Mouse (Mus musculus) embryo, embryonic 9.5 days (tissue): ENCODE data around the gene Clasp1.

Experiments used
- DNase-seq: peaks from one replicate; pipeline ENCODE4 v3.0.0-alpha.2; 2017; ENCODE audit errors: extremely low spot score

Clasp1 gene

GRCm38 (mm10) chr1:118498311-118498710 lies 109.5 kb downstream of the Clasp1 start:
- DNase-seq: peak; percentile 70

DNA sequence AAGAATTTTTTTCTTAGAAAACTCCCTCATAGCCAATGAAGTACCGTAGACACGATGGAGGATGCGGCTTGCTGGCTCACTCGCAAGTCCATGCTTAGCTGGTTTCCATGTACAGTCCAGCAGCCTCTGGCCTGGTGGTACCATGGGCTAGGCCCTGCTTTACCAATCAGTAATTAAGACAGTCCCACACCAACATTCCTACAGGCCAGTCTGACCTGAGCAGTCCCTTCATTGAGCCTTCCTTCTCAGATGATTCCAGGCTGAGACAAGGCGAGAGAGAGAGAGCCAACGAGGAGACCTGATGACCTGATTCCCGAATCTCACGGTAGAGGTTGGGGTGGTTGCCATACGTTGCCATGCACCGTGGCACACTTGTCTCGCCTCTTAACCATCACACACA lies 111.7 kb downstream of the Clasp1 start:
- DNase-seq: no peak

DNA sequence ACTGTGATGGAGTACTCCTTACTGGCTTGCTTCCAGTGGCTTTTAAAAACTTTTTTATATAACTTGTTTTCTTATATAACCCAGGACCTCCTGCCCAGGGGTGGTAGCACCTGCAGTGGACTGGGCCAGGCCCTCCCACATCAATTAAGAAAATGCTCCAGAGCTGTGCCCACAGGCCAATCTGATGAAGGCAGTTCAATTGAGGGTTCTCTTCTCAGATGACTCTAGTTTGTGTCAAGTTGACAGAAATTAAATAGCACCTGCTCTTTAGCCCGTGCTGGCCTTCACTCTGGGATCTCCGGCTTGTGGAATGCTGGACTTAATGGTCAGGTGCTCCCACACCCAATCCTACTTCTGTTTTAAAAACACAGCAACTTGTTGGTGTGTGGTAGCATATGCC lies 112.8 kb downstream of the Clasp1 start:
- DNase-seq: no peak

- no peak for DNase-seq
Observed at GRCm38 (mm10) chr1:118505746-118506145, 116.9 kb downstream of the Clasp1 start.

DNA sequence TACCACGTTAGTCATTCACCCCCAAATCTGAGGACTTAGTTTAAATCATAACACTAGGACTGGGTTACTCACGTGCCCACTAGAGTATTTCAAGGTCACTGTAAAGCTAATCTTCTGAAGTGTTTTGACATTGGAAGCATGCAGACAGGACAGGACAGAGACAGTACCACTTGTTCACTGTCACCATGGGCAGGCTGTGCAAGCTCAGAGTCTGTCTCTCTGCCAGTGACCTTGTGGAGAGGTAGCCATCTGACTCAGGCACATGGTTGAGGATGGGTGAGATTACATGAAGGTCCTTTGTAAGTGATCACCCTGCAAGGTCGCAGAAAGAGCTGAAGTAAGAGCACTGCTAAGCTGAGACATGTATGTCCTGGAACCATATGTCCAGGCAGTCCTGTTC lies 122.1 kb downstream of the Clasp1 start:
- DNase-seq: no peak

- DNase-seq: no peak
Observed at GRCm38 (mm10) chr1:118511738-118512530, 123.1 kb downstream of the Clasp1 start.

DNA sequence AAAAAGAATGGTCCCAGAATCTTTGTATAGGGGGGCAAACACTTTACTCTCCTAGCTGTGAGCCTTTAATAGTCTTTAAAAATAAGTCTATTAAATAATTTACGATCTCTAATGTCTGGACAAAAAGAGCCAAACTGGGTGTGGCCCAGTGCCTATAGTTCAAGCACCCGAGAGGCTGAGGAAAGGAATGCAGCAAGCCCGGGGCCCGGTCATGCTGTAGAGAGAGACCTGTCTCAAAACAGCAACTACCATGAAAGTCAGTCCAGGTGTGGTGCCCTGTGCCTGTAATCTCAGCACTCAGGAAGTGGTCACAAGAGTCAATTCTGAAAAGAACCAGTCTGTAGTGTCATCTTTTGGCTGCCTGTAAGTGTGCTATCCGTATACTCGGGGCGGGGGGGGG lies 127.4 kb downstream of the Clasp1 start:
- no peak for DNase-seq

DNA sequence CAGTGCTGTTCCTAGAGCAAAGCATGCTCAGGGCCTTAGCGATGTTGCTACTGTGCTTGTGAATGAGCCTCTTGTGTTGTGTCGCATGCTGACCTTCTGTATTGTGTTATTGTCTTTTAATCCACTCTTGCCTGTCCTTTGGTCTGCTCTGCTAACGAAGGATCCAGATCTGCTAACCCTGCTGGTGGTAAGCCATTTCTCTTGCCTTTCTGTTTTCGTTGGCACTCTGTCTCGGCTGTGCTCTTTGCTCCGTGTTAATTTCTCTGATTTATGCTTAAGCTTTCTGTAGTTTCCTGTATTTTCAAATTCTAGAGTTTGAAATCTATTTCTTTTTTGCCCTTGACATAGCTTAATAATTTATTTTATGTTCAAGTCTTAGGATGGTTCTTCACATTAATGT lies 134.3 kb downstream of the Clasp1 start:
- no peak for DNase-seq

GRCm38 (mm10) chr1:118525336-118525735 lies 136.5 kb downstream of the Clasp1 start:
- no peak for DNase-seq

DNA sequence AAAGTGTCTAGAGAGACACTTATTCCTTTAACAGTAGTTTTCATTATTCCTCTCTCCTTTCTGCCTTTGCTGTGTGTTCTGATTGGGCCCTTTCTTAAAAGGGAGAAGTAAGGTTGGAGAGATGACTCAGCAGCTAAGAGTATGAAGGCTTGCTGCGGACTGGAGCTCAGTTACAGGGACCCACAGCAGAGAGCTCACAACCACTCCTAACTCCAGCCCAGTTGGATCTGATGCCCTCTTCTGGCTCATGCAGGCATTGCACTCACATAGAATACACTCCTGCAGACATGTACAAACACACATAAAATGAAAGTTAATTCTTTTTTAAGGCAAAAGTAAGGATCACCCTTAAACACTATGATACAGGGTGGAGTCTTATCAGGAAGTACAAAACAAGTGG lies 140.4 kb downstream of the Clasp1 start:
- no peak for DNase-seq

GRCm38 (mm10) chr1:118531259-118531658 lies 142.4 kb downstream of the Clasp1 start:
- no peak for DNase-seq

DNA sequence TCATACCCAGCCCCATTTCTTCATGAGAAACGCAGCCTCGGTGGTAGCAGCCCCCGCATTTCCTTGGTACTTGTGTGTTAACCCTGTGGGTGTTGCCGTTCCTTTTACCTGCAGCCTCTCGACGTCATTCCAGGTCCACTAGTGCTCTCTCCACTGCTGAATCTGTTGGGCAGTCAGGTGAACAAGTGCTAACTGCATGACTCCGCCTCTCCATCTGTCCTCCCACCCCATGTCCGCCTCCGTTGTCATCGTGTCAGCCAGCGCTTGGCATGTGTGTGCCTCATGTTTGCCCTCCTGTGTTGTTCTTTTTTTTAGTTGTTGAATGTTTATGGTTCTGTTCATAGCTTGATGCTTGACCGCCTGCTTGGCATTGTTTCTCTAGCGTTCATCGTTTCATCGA lies 147.2 kb downstream of the Clasp1 start:
- no peak for DNase-seq

GRCm38 (mm10) chr1:118539046-118539445 lies 150.2 kb downstream of the Clasp1 start:
- DNase-seq: no peak

- no peak for DNase-seq
Observed at GRCm38 (mm10) chr1:118542880-118543279, 154.0 kb downstream of the Clasp1 start.

DNA sequence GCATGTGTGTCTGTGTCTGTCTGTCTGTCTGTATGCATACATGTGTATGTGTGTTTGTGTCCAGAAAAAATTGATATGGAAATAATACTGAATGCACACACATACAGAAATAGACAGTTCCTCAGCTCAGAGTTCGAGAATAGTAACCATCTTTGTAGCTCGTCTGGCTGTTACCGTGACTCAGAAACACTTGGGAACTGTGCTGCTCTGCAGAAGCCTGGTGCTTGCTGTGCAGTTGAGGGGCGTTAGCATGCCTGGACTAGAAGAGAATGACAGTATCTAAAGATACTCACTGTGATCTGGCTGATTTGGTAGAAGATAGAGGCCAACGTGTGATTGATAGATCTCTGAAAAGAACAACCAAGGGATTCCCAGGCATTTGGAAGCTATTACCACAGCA lies 159.9 kb downstream of the Clasp1 start:
- no peak for DNase-seq

- DNase-seq: no peak
Observed at GRCm38 (mm10) chr1:118551152-118551551, 162.3 kb downstream of the Clasp1 start.

- no peak for DNase-seq
Observed at GRCm38 (mm10) chr1:118552071-118552470, 163.2 kb downstream of the Clasp1 start.

DNA sequence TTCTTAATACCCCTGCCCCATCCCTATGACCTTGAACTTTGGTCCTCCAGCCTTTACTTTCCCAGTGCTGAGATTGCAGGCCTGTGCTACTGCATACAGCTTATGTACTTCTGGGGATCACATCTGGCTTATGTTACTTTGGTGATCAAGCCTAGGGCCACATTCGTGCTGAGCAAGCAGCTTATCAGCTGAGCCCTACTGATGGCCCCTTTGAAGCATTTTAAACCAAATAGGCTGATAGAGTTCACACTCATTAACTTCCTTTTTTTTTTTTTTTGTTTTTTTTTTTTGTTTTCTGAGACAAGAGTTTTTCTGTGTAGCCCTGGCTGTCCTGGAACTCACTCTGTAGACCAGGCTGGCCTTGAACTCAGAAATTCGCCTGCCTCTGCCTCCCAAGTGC lies 164.2 kb downstream of the Clasp1 start:
- no peak for DNase-seq

GRCm38 (mm10) chr1:118553451-118553850 lies 164.6 kb downstream of the Clasp1 start:
- no peak for DNase-seq

- DNase-seq: no peak
Observed at GRCm38 (mm10) chr1:118554961-118555360, 166.1 kb downstream of the Clasp1 start.

DNA sequence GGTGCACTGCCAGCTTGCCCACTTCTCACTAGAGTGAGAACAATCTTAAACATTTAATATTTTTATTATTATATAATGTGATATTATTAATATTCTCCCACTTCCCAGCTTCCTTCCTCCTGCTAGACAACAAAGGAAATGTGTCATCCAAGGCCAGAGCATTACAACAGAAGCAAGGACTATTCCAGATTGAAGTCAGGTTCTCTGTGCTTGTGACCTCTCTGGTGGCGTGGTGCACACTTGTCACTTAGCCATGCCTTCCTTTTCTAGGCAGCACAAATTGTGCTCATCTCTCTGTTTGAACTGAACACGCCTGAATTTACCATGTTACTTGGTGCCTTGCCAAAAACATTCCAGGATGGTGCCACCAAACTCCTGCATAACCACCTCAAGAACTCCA lies 170.9 kb downstream of the Clasp1 start:
- DNase-seq: no peak

DNA sequence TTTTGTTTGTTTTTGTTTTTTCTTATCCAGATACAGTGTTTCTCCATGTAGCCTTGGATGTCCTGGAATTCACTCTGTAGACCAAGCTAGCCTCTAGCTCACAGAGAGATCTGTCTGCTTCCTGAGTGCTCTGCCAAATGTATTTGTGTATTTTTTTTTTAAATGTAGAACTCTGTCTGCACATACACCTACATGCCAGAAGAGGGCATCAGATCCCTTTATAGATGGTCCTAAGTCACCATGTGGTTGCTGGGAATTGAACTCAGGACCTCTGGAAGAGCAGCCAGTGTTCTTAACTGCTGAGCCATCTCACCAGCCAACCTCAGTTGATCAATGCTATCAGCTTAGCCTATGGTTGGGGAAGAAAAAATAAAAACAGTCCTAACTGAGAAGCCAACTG lies 175.7 kb downstream of the Clasp1 start:
- DNase-seq: no peak

- DNase-seq: no peak
Observed at GRCm38 (mm10) chr1:118567659-118568058, 178.8 kb downstream of the Clasp1 start.

DNA sequence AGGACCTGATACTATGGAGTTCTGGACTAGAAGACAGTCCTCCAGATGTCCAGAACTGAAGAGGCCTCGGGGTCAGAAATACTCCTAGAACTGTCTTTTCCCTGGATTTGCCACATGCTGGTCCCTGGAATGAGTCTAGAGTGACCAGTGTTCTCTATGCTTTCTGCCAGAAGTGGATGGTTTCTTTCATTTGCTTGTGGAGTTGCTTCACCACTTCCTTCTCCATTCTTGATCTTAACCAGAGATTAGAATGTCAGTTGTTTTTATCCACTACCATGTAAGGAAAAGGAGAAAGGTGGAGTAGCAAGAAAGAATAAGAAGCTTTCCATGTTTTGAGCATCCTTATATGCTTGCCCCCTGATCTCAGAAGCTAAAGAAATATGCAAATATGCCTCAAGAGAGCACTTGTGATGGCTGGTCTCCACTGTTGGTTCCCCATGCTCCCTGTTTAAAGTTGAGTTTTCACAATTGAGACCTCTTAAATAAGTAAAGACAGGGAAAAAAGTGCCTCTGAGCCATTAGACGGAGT lies 191.4 kb downstream of the Clasp1 start:
- no peak for DNase-seq
